Mouse (Mus musculus): ENCODE measurements around the gene Tubd1.

Tubd1 gene

GRCm38 (mm10) chr11:86558258-86558657 is 13.5 kb downstream of the Tubd1 start:
- no peak for DNase-seq (ENCODE audit: low read depth, low spot score)

- no peak for DNase-seq (ENCODE audit: low read depth, low spot score)
Observed at GRCm38 (mm10) chr11:86568425-86568824, 23.6 kb downstream of the Tubd1 start.

GRCm38 (mm10) chr11:86570261-86570746 is 25.5 kb downstream of the Tubd1 start:
- no peak for DNase-seq (ENCODE audit: low read depth, low spot score)

- DNase-seq (ENCODE audit: low read depth, low spot score), result no peak
Observed at GRCm38 (mm10) chr11:86571047-86571855, 26.5 kb downstream of the Tubd1 start.

GRCm38 (mm10) chr11:86571871-86572270 is 27.1 kb downstream of the Tubd1 start:
- DNase-seq (ENCODE audit: low read depth, low spot score), result no peak

GRCm38 (mm10) chr11:86572623-86573022 is 27.8 kb downstream of the Tubd1 start:
- DNase-seq (ENCODE audit: low read depth, low spot score), result no peak

GRCm38 (mm10) chr11:86573646-86574231 is 28.9 kb downstream of the Tubd1 start:
- DNase-seq (ENCODE audit: low read depth, low spot score), result no peak

- DNase-seq (ENCODE audit: low read depth, low spot score), result no peak
Observed at GRCm38 (mm10) chr11:86574408-86574807, 29.6 kb downstream of the Tubd1 start.

GRCm38 (mm10) chr11:86575632-86576378 is 31.0 kb downstream of the Tubd1 start:
- no peak for DNase-seq (ENCODE audit: low read depth, low spot score)

GRCm38 (mm10) chr11:86577231-86577630 is 32.4 kb downstream of the Tubd1 start:
- DNase-seq (ENCODE audit: low read depth, low spot score), result no peak

GRCm38 (mm10) chr11:86578106-86578808 is 33.5 kb downstream of the Tubd1 start:
- DNase-seq (ENCODE audit: low read depth, low spot score), result no peak

- no peak for DNase-seq (ENCODE audit: low read depth, low spot score)
Observed at GRCm38 (mm10) chr11:86578809-86579730, 34.3 kb downstream of the Tubd1 start.

GRCm38 (mm10) chr11:86579731-86580318 is 35.0 kb downstream of the Tubd1 start:
- DNase-seq (ENCODE audit: low read depth, low spot score), result no peak

GRCm38 (mm10) chr11:86580319-86581113 is 35.7 kb downstream of the Tubd1 start:
- DNase-seq (ENCODE audit: low read depth, low spot score), result no peak

GRCm38 (mm10) chr11:86581250-86581753 is 36.5 kb downstream of the Tubd1 start:
- DNase-seq (ENCODE audit: low read depth, low spot score), result no peak

GRCm38 (mm10) chr11:86581943-86582542 is 37.3 kb downstream of the Tubd1 start:
- DNase-seq (ENCODE audit: low read depth, low spot score), result no peak

- DNase-seq (ENCODE audit: low read depth, low spot score), result no peak
Observed at GRCm38 (mm10) chr11:86582543-86583260, 37.9 kb downstream of the Tubd1 start.

- no peak for DNase-seq (ENCODE audit: low read depth, low spot score)
Observed at GRCm38 (mm10) chr11:86583313-86583825, 38.6 kb downstream of the Tubd1 start.

Data from brain, embryonic 18.5 days (tissue).